Mouse (Mus musculus) cerebellum, adult 2 months (tissue): ENCODE measurements around the gene Myh9. TPM values are rescaled to one million over a fixed set of nuclear protein-coding genes. Genes with fewer than 3 reads are reported as not detected.

Experiments
- DNase-seq, 2 experiments: peaks; one replicate each; pipeline ENCODE4 v3.0.0; 2021
- H3K27ac ChIP-seq: fragments of 200-500 bp; 2 replicates; pipeline ENCODE4 v1.5.1; 2012; ENCODE audit warnings: low read length, control low read depth, inconsistent platforms; ENCODE audit not compliant: insufficient read depth
- H3K27me3 ChIP-seq: fragments of 200-500 bp; 2 replicates; pipeline ENCODE4 v1.6.1; 2012; ENCODE audit warnings: inconsistent platforms, mild to moderate bottlenecking, low read length, moderate library complexity; ENCODE audit not compliant: control insufficient read depth, insufficient read depth
- H3K4me1 ChIP-seq: fragments of 200-500 bp; 2 replicates; pipeline ENCODE4 v1.6.1; 2011; ENCODE audit warnings: low read length; ENCODE audit not compliant: control insufficient read depth, insufficient read depth
- H3K4me3 ChIP-seq: fragments of 200-500 bp; replicated peaks from 2 replicates; pipeline ENCODE3; 2011; ENCODE audit warnings: mild to moderate bottlenecking, low read depth, low read length, control low read depth; ENCODE audit not compliant: insufficient read depth
- CTCF ChIP-seq: fragments of 200-500 bp; IDR thresholded peaks from 2 replicates; pipeline ENCODE4 v1.5.1; 2011; ENCODE audit warnings: low read depth, mild to moderate bottlenecking, control low read depth, low read length, moderate library complexity, borderline replicate concordance; ENCODE audit not compliant: insufficient read depth
- POLR2A ChIP-seq: fragments of 200-500 bp; IDR thresholded peaks from 2 replicates; pipeline ENCODE4 v1.6.1; 2011; ENCODE audit warnings: low read length, control low read depth, borderline replicate concordance; ENCODE audit not compliant: insufficient read depth
- WGBS: fragments of 180-500 bp; shearing (Covaris S2); methylation state at CpG from one replicate; pipeline ENCODE4 v1.1.7; 2018; 5-methylcytosine and 5-hydroxymethylcytosine counted together
- polyA plus RNA-seq: library from polyadenylated mRNA; depleted of rRNA; stranded (reverse); fragments of >200 nt; gene quantifications from 2 replicates; pipeline ENCODE4 v1.2.3, GENCODE M21; 2012

The Myh9 gene
- polyA plus RNA-seq, 1 experiment = 44.2 TPM

- TF ChIP-seq CTCF = no peak
- no peak for TF ChIP-seq POLR2A
- 42% methylated on average over 4 of the region's 4 CpGs for WGBS
- H3K27me3 ChIP-seq = no peaks in the 10 kb centered on the region
- no peak overlapping the region; the same call in 1 of the 2 replicates for H3K27ac ChIP-seq
- peaks cover 33% of the 10 kb centered on the region for H3K4me1 ChIP-seq
- H3K4me3 ChIP-seq = no peak overlapping the region
- DNase-seq = no peak
These were observed 3.2 kb downstream of the Myh9 start for GRCm38 (mm10) chr15:77838530-77839387.

GRCm38 (mm10) chr15:77837444-77838117 lies 4.4 kb downstream of the Myh9 start:
- DNase-seq = no peak
- Histone ChIP-seq H3K4me3 (no peak overlapping the region), H3K27me3 (no peaks in the 10 kb centered on the region), H3K4me1 (peaks cover 39% of the 10 kb centered on the region), H3K27ac (no peak overlapping the region)
- TF ChIP-seq CTCF (no peak), POLR2A (no peak)
- WGBS = 75% methylated on average over 10 of the region's 10 CpGs

DNA sequence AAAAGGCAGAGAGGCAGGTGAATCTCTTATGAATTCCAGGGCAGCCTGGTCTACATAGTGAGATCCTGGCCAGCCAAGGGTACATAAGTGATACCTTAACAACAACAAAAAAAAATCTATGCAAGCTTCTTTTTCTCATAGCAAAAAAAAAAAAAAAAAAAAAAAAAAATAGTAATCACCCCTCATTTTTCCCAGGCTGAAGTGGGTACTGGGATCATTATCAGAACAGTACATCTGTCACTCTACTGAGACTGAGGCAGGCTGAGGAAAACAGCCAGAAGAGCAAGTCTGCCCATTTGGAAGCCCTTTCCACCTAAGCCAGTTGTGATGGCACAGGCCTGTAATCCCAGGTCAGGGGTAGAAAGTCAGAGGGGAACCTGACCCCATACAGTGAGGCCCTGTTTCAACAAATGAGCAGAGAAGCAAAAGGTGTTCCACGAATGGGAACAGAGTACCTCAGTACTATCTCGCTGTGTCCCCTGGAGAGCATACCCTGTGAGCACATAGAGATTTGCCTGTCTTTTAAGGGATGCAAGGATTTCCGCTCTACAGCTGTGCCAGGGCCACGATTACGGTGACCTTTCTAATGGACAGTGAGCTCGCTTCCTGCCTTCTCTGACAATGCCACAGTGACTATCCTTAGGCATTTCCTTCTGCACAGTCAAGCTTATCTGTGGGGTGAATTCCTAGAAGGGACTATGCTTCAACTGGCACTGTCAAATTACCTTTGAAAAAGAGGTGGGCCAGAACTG lies 5.1 kb downstream of the Myh9 start:
- no peaks in the 10 kb centered on the region for H3K27me3 ChIP-seq
- H3K4me3 ChIP-seq = no peak overlapping the region
- peaks cover 42% of the 10 kb centered on the region for H3K4me1 ChIP-seq
- TF ChIP-seq CTCF = no peak
- no peak for TF ChIP-seq POLR2A
- 68% methylated on average over 6 of the region's 6 CpGs for WGBS
- peak overlapping the region; percentile 18; the same call in 1 of the 2 replicates for H3K27ac ChIP-seq
- DNase-seq = peak in 1 of 2 experiments; percentile 22

DNA sequence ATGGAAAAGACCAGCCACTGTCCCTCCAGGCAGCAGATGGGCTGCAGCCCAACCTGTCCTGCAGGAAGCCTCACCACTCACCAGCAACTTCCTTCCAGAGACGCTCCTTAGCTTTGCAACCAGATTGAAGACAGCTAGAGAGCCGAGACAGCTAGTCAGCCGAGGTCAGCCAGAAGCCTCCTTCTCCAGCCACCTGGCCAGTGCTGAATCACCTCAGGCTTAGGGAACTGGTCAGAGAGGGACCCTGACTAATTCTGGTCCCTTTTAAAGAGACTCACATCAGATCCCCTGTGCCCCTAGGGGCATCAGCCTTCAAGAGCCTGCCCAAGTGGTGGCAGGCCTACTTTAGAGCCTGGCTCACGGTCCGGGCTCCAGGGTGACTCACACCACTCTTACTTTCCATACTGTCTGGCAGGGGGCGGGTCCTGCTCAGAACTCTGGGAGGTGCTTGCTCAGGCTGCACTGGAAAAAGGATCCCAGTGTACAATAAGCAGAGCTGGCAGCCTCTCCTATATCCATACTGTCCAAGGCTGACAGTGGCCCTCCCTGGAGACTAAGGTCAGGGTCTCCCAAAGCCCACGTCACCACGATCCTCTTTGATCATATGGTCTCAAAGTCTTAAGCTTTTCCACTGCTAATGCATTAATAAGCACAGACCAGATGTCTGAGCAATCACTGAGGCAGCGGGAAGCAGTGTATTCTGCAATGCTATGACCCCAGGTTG lies 5.9 kb downstream of the Myh9 start:
- Histone ChIP-seq H3K4me3 (no peak overlapping the region), H3K27me3 (no peaks in the 10 kb centered on the region), H3K4me1 (peaks cover 45% of the 10 kb centered on the region), H3K27ac (peak overlapping the region; percentile 18; the same call in 1 of the 2 replicates)
- peak; percentile 61 to 64 for DNase-seq
- 26% methylated on average over 9 of the region's 9 CpGs for WGBS
- TF ChIP-seq CTCF = no peak
- TF ChIP-seq POLR2A = no peak

DNA sequence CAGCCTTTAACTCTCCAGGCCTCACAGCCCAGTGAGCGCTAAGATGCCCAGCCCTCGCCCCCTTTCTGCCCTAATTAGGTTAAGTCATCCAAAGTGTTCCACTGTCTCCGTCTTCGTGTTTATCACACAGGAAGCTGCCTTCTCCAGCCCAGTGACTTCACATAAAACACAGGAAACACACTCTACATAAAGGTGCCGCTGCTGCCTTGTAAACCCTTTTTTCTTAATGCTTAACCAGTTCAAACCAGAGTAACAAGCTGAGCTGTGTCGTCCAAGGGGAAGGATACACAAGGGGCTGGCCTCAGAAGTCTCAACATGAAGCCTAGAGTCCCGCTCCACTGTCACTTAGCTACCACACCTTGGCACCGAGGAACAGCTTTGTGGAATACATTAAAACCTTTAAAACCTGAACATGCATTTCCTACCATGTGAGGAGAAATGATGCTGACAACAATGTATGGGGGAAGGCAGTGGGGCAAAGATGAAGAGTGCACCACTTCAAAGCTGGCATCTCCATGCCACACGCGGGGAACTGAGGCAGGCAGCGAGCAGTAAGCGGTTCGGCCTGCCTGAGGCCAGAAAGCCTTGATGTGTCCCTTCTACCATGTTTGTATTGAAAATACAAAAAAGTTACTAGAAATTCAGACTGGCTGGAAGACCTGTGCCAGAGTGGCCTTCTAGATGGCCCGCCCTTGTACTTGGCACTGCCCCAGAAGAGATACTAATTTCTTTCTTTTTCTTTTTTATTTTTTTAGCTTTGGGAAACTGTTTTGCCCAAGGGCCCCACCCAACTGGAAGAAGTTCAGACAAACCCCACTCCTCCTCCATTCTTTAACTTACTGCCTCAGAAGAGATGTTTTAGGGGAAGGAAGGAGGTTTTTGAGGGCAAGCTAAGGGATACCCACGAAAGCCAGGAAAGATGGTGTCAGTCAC lies 7.4 kb downstream of the Myh9 start:
- DNase-seq = no peak
- Histone ChIP-seq H3K27me3 (no peaks in the 10 kb centered on the region), H3K27ac (no peak overlapping the region), H3K4me1 (peaks cover 48% of the 10 kb centered on the region), H3K4me3 (no peak overlapping the region)
- no peak for TF ChIP-seq CTCF
- no peak for TF ChIP-seq POLR2A
- 73% methylated on average over 15 of the region's 15 CpGs for WGBS

GRCm38 (mm10) chr15:77833731-77834130 lies 8.2 kb downstream of the Myh9 start:
- Histone ChIP-seq H3K4me1 (peaks cover 47% of the 10 kb centered on the region), H3K4me3 (no peak overlapping the region), H3K27ac (no peak overlapping the region; the same call in 1 of the 2 replicates), H3K27me3 (no peaks in the 10 kb centered on the region)
- no peak for DNase-seq
- 86% methylated on average over 6 of the region's 6 CpGs for WGBS
- no peak for TF ChIP-seq POLR2A
